Mouse (Mus musculus) cortical plate, adult 2 months (tissue): ENCODE results near the gene Gm10912. TPM values are rescaled to one million over a fixed set of nuclear protein-coding genes. Genes with fewer than 3 reads are reported as not detected.
"Not testable (repeated sequence)": the region's sequence is repeated elsewhere in the genome, so short reads cannot be mapped to it uniquely, and the experiment has no call there.

Experiments used
- H3K27ac ChIP-seq: fragments of 200-500 bp; 2 replicates; pipeline ENCODE4 v1.5.1; 2012; ENCODE audit warnings: low read length, control low read depth, inconsistent platforms; ENCODE audit not compliant: insufficient read depth
- H3K4me1 ChIP-seq: fragments of 200-500 bp; 2 replicates; pipeline ENCODE4 v1.6.1; 2011; ENCODE audit warnings: low read length; ENCODE audit not compliant: control insufficient read depth, insufficient read depth
- H3K4me3 ChIP-seq: fragments of 200-500 bp; 2 replicates; pipeline ENCODE4 v1.5.1; 2011; ENCODE audit warnings: mild to moderate bottlenecking, low read length, control low read depth; ENCODE audit not compliant: insufficient read depth
- CTCF ChIP-seq: fragments of 200-500 bp; IDR thresholded peaks from 2 replicates; pipeline ENCODE4 v1.5.1; 2011; ENCODE audit warnings: mild to moderate bottlenecking, control low read depth, low read length; ENCODE audit not compliant: insufficient read depth; ENCODE audit errors: extremely low read depth
- POLR2A ChIP-seq: fragments of 200-500 bp; IDR thresholded peaks from 2 replicates; pipeline ENCODE4 v1.6.1; 2011; ENCODE audit warnings: mild to moderate bottlenecking, low read length, control low read depth; ENCODE audit not compliant: insufficient read depth; ENCODE audit errors: extremely low read depth
- polyA plus RNA-seq: library from polyadenylated mRNA; depleted of rRNA; stranded (reverse); fragments of >200 nt; gene quantifications from 2 replicates; pipeline ENCODE4 v1.2.3, GENCODE M21; 2012; rRNA removed

Gm10912 gene
- polyA plus RNA-seq: 0.42 and 0.48 TPM in 2 replicates

DNA sequence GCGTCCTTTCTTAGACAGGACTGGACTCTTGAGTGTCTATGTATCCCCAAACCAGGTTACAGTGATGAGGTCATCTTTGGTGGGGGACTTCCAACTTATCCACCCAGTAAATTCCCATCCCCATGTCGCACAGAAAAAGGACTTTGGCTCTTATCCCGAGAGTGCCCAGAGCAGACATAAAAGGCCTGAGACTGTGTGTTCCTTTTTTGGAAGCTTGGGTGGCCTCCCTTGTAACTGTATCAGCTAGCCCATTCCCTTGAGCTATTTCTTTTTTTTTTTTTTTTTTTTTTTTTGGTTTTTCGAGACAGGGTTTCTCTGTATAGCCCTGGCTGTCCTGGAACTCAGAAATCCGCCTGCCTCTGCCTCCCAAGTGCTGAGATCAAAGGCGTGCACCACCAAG is at the start of gene Gm10912:
Gene Gm10912, plus strand, starts transcription at position 301 of the 400 bp plus-strand sequence.
- not testable (repeated sequence) for H3K4me3 ChIP-seq, H3K4me1 ChIP-seq, H3K27ac ChIP-seq

DNA sequence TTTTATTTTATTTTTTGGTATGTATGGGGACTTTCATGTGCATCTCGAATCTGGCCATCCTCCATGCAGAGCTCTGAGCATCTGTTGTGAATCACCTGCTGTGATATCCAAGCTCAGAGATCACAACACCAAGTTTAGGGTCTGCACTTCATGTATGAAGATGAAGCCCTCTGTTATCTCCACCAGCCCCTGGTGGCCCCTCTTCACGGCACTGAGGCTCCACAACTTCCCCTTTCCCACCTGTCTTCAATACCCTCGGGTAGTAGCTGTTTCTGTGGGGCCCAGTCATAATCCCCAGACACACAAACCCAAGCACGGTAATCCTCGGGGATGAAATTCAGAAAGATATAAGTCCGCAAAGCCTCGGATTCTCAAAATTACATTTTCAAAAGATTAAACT is 42.5 kb upstream of the Gm10912 start:
- TF ChIP-seq CTCF (no peak), POLR2A (no peak)
- Histone ChIP-seq H3K27ac (no peak overlapping the region), H3K4me1 (no peaks in the 10 kb centered on the region), H3K4me3 (no peak overlapping the region)

DNA sequence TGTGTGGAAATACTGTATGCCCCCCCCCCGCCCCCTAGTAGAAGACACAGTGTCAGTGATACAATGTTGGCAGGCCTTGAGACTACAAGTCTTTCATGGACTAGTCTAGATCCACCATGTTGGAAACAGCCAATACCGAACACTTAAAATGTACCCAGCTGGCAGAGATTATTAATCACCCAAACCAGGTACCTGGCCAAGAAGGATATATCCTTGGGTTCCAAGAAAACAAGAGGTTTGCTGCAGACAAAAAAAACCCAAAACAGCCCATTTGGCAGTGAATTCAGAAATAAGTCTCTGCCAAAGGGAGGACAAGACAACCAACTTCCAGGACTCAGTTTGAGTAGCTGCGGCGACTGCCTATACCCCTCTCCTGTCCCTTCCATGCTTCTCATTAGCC is 41.0 kb upstream of the Gm10912 start:
- TF ChIP-seq CTCF: no peak
- no peak for TF ChIP-seq POLR2A
- H3K4me3 ChIP-seq: no peak overlapping the region
- H3K27ac ChIP-seq: no peak overlapping the region
- H3K4me1 ChIP-seq: peaks cover 2% of the 10 kb centered on the region; the same call in 1 of the 2 replicates

DNA sequence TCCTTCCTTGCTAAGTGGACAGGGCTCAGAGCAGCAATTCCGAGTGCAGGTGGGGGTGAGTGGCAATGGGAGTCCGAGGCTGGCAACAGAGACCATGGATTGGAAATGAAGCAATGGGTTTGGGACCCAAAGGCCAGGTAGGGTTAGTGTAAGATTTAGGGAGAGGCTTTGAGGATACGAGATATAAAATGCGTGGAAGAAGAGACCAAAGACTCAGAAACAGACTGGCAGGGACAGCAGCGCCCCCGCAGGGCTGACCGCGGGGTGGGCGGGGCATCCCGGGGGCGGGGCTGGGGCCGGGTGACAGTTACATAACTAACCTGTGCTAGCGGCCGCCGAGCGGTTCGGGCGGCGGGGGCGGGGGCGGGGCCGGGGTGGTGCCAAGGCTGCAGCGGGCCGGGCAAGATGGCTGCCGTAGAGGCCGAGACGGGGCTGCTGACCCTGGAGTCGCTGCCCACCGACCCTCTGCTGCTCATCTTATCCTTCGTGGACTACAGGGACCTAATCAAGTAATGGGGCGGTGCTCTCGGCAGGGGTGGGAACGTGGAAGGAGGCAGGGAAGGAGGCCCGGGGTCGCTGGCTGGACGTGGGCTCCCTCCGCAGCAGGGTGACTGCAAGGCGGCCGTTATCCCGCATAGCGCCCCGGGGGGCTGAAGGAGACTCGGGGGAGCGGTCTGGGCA is 38.0 kb upstream of the Gm10912 start, which contains the start of gene Fbxo3:
Gene Fbxo3, plus strand, starts transcription at position 264 of the 681 bp plus-strand sequence.
- TF ChIP-seq POLR2A: peak; percentile 57; the same call in 1 of the 2 replicates
- TF ChIP-seq CTCF: no peak
- peak within 1 kb of the TSS; percentile 76 for H3K27ac ChIP-seq
- H3K4me3 ChIP-seq: peak within 1 kb of the TSS; percentile 85
- peaks cover 4% of the 10 kb centered on the region; the same call in 1 of the 2 replicates for H3K4me1 ChIP-seq

DNA sequence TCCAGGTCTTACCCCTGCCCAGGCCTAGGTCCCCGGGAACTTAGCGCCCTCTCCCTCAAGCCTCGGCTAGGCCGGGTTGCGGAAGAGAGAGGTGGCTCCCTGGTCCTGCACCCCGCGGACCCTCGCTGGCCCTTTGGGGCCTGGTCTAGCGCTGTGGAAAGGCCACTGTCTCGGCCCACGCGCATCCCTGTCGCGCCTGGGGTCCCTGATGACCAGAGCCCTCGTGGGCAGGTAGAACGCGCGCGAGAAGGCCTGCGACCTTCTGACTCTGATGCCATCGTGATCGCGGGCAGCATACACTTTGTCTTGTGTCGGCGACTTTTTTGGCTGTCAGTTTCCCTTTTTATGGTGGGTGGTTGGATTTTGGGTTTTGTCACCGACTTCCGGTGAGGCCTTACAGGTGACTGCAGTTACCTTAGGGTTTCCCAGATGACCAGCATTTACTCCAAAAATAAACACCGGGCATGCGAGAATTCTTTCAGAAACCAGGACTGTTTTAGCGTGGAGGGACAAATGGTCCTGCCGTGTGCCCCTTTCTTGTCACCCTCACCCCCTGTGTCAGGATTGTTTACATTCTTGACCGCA is 37.4 kb upstream of the Gm10912 start, which contains the start of gene 4931422A03Rik:
Gene 4931422A03Rik, minus strand, starts transcription at position 223 of the 585 bp plus-strand sequence.
- H3K27ac ChIP-seq: peak within 1 kb of the TSS; percentile 76
- peak within 1 kb of the TSS; percentile 85 for H3K4me3 ChIP-seq
- H3K4me1 ChIP-seq: peaks cover 4% of the 10 kb centered on the region; the same call in 1 of the 2 replicates
- no peak for TF ChIP-seq CTCF
- no peak for TF ChIP-seq POLR2A

DNA sequence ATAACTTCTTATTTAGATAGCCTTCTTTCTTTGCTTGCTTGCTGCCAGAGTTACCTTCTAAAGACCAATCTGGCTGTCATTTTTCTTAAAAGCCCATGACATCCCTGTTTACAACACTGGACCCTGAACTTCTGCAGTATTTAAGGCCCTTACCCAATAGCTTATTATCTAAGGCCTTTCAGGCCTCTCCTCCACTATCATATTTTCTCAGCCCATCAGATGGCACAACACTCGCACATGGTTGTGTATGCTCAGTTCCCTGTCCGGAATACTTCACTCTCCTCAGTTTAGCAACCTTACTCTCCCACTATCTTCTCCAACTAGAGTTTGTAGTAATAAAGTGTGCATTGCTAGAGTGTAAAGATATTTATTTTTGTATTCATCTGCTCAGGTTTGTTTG is 36.6 kb upstream of the Gm10912 start:
- no peak for TF ChIP-seq POLR2A
- no peak for TF ChIP-seq CTCF

DNA sequence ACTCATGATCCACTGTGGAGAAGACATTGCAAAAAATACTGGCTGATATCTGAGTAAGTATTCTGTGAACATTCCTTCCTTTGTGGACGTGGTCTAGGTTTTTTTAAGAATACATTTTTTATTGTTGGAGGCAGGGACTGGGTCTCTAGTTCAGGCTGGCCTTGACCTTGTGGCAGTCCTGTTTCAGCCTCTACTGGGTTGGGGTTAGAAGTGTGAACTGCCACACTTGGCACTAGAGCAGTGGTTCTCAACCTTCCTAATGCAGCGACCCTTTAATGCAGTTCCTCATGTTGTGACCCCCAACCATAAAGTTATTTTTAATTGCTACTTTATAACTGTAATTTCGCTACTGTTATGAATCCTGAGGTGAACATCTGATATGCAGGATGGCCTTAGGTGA is 35.2 kb upstream of the Gm10912 start:
- TF ChIP-seq POLR2A (no peak), CTCF (no peak)
- Histone ChIP-seq H3K4me1 (peaks cover 4% of the 10 kb centered on the region; the same call in 1 of the 2 replicates), H3K4me3 (no peak overlapping the region), H3K27ac (no peak overlapping the region)

More for the DNA sequence above, 36.6 kb upstream of the Gm10912 start:
- Histone ChIP-seq H3K27ac (no peak overlapping the region), H3K4me1 (peaks cover 4% of the 10 kb centered on the region; the same call in 1 of the 2 replicates), H3K4me3 (peak overlapping the region; percentile 85; the same call in 1 of the 2 replicates)

DNA sequence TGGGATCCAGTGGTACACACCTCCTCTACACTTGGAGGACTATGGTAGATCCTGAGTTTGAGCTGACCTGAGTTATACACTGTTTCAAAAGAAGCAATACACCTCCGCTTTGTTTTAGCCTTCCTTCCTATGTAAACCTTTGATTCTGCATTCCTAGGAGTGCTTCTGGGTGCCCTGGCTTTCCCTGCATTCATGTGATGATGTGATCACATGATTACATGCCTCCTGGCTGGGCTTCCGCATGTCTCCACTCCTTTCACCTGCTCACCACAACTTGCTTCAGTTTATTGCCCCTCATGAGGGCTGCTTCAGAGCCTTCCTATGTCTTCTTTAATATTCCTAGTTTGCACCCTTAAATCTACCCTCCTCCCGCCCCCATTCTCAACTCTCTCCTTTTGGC is 33.6 kb upstream of the Gm10912 start:
- peaks cover 6% of the 10 kb centered on the region; the same call in 1 of the 2 replicates for H3K4me1 ChIP-seq
- TF ChIP-seq CTCF: no peak
- TF ChIP-seq POLR2A: no peak

DNA sequence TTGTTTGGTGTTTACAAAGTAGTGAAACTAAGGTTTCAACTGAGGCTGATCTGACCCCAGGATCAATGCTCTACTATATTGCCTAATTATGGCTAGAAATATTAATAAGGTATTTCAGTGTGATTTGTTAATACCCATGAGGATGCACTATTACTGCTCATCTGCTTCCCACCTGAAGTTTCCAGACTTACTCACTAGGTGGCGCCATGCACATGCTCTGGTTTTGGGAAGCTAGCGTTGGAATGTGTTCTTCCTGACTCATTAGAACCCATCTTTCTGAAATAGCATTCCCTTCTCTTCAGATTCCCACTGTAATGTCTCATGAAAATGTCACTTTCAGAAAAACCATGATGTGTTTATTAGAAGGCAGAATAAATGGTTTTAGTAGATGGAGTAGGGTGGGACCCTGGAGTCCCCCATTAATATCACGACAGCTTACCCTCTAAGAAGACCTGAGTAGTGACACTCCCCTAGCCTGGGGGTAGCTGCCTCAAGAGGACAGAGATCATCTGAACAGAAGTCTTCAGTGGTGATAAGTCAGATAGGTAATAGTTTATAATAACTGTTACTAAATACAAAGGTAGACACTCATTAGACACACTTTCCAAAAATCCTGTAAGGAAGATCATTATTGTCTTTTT is 30.7 kb upstream of the Gm10912 start:
- no peak overlapping the region for H3K4me3 ChIP-seq
- H3K4me1 ChIP-seq: peaks cover 1% of the 10 kb centered on the region; the same call in 1 of the 2 replicates
- no peak overlapping the region for H3K27ac ChIP-seq
- TF ChIP-seq CTCF (peak; percentile 97), POLR2A (no peak)

More for the DNA sequence above, 33.6 kb upstream of the Gm10912 start:
- H3K4me3 ChIP-seq: no peak overlapping the region
- H3K27ac ChIP-seq: no peak overlapping the region
